Mouse (Mus musculus) embryonic fibroblast, embryonic 13.5 days (primary cell): Measurements from ENCODE around the gene Rab7b.

ENCODE experiments used
- CTCF ChIP-seq: IDR thresholded peaks from 2 replicates; pipeline ENCODE4 v1.5.1; 2011; ENCODE audit warnings: mild to moderate bottlenecking, control low read depth, low read length, moderate library complexity, borderline replicate concordance; ENCODE audit not compliant: insufficient read depth
- POLR2A ChIP-seq: IDR thresholded peaks from 2 replicates; pipeline ENCODE4 v1.6.1; 2011; ENCODE audit warnings: low read depth, mild to moderate bottlenecking, control low read depth, low read length, moderate library complexity

DNA sequence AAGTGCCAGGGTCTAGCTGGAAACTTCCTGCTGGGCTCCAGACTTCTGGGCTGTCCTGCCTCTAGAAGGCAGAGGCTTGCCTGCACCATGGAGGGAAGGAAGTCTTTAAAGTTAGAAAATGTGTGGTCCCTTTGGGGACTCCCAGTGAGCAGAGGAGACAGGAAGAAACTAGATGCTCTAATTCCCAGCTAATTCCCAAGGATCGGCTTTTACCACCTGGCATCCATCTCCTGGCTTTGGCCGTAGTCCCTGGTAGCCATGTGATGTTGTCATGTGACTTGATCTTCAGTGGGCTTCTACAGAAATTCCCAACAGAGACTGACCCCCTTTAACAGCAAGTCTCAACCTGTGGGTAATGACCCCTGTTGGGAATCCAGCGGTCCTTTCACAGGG lies 71.9 kb downstream of the Rab7b start:
- no peak for TF ChIP-seq CTCF
- no peak for TF ChIP-seq POLR2A
